Mouse (Mus musculus) liver, postnatal 0 days (tissue): ENCODE measurements around the gene Memo1.

Source experiments
- CTCF ChIP-seq: sonication (generic); IDR thresholded peaks from 2 replicates; pipeline ENCODE4 v1.5.1; 2016; ENCODE audit warnings: antibody characterized with exemption, low read depth
- EP300 ChIP-seq: IDR thresholded peaks from 2 replicates; pipeline ENCODE4 v1.6.1; 2016; ENCODE audit warnings: antibody characterized with exemption, low read depth, mild to moderate bottlenecking

DNA sequence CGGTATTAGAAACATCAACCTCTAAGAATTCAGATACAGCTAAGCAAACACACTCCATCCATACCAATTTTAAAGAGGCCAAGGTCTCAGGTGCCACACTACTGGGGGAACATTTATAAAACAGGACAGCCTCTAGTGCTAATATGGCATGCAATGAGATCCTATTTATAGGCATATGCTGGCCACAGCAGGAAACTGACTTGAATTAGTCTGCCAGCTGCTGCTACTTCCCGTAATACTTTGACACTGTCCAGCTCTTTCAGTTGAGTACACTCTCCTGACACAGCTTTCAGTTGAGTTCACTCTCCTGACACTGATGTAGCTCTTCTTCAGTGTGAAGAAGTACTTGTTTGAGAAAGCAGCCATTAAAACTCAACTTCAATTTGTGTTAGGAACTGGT lies 99.4 kb downstream of the Memo1 start:
- TF ChIP-seq CTCF: no peak
- TF ChIP-seq EP300: no peak
